Mouse (Mus musculus) neural tube, embryonic 13.5 days (tissue): Measurements from ENCODE around the gene 1110012L19Rik. TPM values are rescaled to one million over a fixed set of nuclear protein-coding genes. Genes with fewer than 3 reads are reported as not detected.

Experiments used
- polyA plus RNA-seq: library from polyadenylated mRNA; unstranded; fragments of >200 nt; fragmentation: Nextera tagmentation; extraction: Ambion mirVana; gene quantifications from 2 replicates; pipeline ENCODE4 v1.2.1, GENCODE M21; 2015

1110012L19Rik gene
- polyA plus RNA-seq, 1 experiment from 2014 or later = 42.6 TPM

Other genes with a start within 250 kb of the 1110012L19Rik start
- 11.0 and 11.9 TPM in 2 replicates for gene Ids, start 20.8 kb upstream of the 1110012L19Rik start, polyA plus RNA-seq
- 43.6 and 43.9 TPM in 2 replicates for gene Tmem185a, start 91.3 kb downstream of the 1110012L19Rik start, polyA plus RNA-seq